In the genomic region with DNA sequence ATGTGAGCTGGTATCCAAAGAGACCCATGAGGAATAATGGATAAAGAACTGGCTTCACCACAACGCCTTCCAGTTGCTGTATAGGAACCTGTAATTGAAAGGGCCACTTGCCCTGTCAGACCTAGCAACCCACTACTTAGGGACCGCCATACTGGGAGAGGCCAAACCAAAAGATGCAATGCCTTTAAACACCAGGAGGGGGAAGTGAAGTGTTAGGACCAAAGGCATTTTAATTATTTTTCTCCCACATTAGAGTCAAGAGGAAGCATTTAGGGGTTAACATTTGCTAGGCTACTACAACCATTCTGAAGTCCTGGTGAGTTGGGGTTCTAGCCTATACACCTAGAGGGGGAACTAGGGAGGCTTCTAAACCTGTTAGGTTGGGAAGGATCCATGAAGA, we compare ENCODE assay signal across 11 mouse cellular contexts. TPM values are rescaled to one million over a fixed set of nuclear protein-coding genes. Genes with fewer than 3 reads are reported as not detected.
A peak's percentile ranks its signal among the peaks of the same experiment; 100 is the strongest.
DNase-seq lines count a peak whose midpoint lies in the region; ATAC-seq and TF ChIP-seq lines count a peak whose summit lies in the region.
"Had no signal": no experiment of that assay in that cellular context is flagged by ENCODE, and none has a peak within 500 bp of the region (broad histone marks: within the 10 kb centered on the region; RNA-seq: fewer than 3 reads in every experiment).

No protein-coding gene starts in this region.

- TF ChIP-seq CTCF in liver, embryonic 14.5 days (IDR thresholded peaks at IDR 0.05; ENCODE audit: low read depth): peak; percentile 77
- peak; percentile 42; the same call in 1 of the 2 replicates for TF ChIP-seq CTCF in G1E (IDR thresholded peaks at IDR 0.05; ENCODE audit: low read depth, low read length)
- peak; percentile 16; the same call in 1 of the 2 replicates for TF ChIP-seq CTCF in cortical plate, adult 2 months (IDR thresholded peaks at IDR 0.05; ENCODE audit: extremely low read depth, insufficient read depth, low read length)

- H3K9ac ChIP-seq in liver, embryonic 14.5 days (replicated peaks): no peak overlapping the region
- H3K9ac ChIP-seq in liver, embryonic 12.5 days: no peak overlapping the region
- no peak overlapping the region for H3K9ac ChIP-seq in midbrain, embryonic 16.5 days (ENCODE audit: low read depth, low read length)
- H3K9ac ChIP-seq: hindbrain, embryonic 14.5 days had no signal

- no peak for TF ChIP-seq EP300 in liver, embryonic 14.5 days (IDR thresholded peaks at IDR 0.05; ENCODE audit: low read depth)

- no peak overlapping the region for H3K4me2 ChIP-seq in liver, embryonic 14.5 days (ENCODE audit: low read depth)
- H3K4me2 ChIP-seq in liver, embryonic 12.5 days: no peak overlapping the region
- H3K4me2 ChIP-seq in midbrain, embryonic 16.5 days (ENCODE audit: low read length): no peak overlapping the region
- H3K4me2 ChIP-seq: hindbrain, embryonic 14.5 days had no signal

- no peak overlapping the region for H3K27ac ChIP-seq in liver, embryonic 14.5 days
- H3K27ac ChIP-seq in liver, embryonic 12.5 days: no peak overlapping the region
- H3K27ac ChIP-seq in cortical plate, adult 2 months (ENCODE audit: insufficient read depth, low read length): no peak overlapping the region
- no peak overlapping the region for H3K27ac ChIP-seq in midbrain, embryonic 16.5 days (ENCODE audit: low read length)
- H3K27ac ChIP-seq: hindbrain, embryonic 14.5 days had no signal

- H3K9me3 ChIP-seq in liver, embryonic 14.5 days (ENCODE audit: control insufficient read depth, low read length): no peaks in the 10 kb centered on the region
- no peaks in the 10 kb centered on the region for H3K9me3 ChIP-seq in liver, embryonic 12.5 days (replicated peaks)
- no peaks in the 10 kb centered on the region for H3K9me3 ChIP-seq in G1E (replicated peaks)
- no peaks in the 10 kb centered on the region for H3K9me3 ChIP-seq in midbrain, embryonic 16.5 days (replicated peaks; ENCODE audit: control insufficient read depth, low read length, poor library complexity, severe bottlenecking)

- ATAC-seq in liver, embryonic 14.5 days (ENCODE audit: insufficient read depth): no peak
- no peak for ATAC-seq in liver, embryonic 12.5 days
- ATAC-seq in G1E (ENCODE audit: extremely low read depth, insufficient number of reproducible peaks, low FRiP score, poor library complexity, severe bottlenecking): no peak
- peak; percentile 74 for ATAC-seq in megakaryocyte progenitor cell, adult 5-6 weeks (replicated peaks; ENCODE audit: poor library complexity)
- no peak for ATAC-seq in megakaryocyte, adult 5-6 weeks (ENCODE audit: poor library complexity, severe bottlenecking)
- ATAC-seq in midbrain, embryonic 16.5 days: no peak

- no peaks in the 10 kb centered on the region for H3K27me3 ChIP-seq in liver, embryonic 14.5 days (ENCODE audit: control insufficient read depth, insufficient read depth, low read length)
- H3K27me3 ChIP-seq in liver, embryonic 12.5 days (replicated peaks): no peaks in the 10 kb centered on the region
- H3K27me3 ChIP-seq in G1E (ENCODE audit: insufficient read depth, low read length): peaks cover 15% of the 10 kb centered on the region
- H3K27me3 ChIP-seq in midbrain, embryonic 16.5 days (ENCODE audit: control insufficient read depth, insufficient read depth, low read depth, low read length): no peaks in the 10 kb centered on the region

- H3K4me3 ChIP-seq in liver, embryonic 14.5 days (ENCODE audit: insufficient read depth in 1 of 2, low read depth in 2 of 2, low read length in 2 of 2): no peak overlapping the region
- no peak overlapping the region for H3K4me3 ChIP-seq in liver, embryonic 12.5 days
- no peak overlapping the region for H3K4me3 ChIP-seq in G1E (ENCODE audit: low read depth, low read length)
- no peak overlapping the region for H3K4me3 ChIP-seq in cortical plate, adult 2 months (ENCODE audit: insufficient read depth, low read length)
- no peak overlapping the region for H3K4me3 ChIP-seq in midbrain, embryonic 16.5 days (ENCODE audit: low read depth, low read length)

- 33% methylated on average over 2 of the region's 2 CpGs for WGBS in liver, embryonic 14.5 days (ENCODE audit: insufficient replicate concordance)
- WGBS in liver, embryonic 12.5 days (ENCODE audit: insufficient replicate concordance): 44% methylated on average over 2 of the region's 2 CpGs
- 78% methylated on average over 2 of the region's 2 CpGs for whole genome bisulfite sequencing in midbrain, embryonic 16.5 days

- no peak for DNase-seq in liver, embryonic 14.5 days (ENCODE audit: low read depth in 3 of 3, low spot score in 3 of 3)
- DNase-seq in G1E (ENCODE audit: low spot score): no peak
- DNase-seq in layer of hippocampus, postnatal 10 days (ENCODE audit: low spot score in 2 of 2): no peak
- DNase-seq: cerebellum, postnatal 25 days; left cerebral cortex, postnatal 4 days had no signal

- no peaks in the 10 kb centered on the region for H3K36me3 ChIP-seq in liver, embryonic 14.5 days (replicated peaks; ENCODE audit: control insufficient read depth, insufficient read depth, low read depth)
- no peaks in the 10 kb centered on the region for H3K36me3 ChIP-seq in liver, embryonic 12.5 days
- no peaks in the 10 kb centered on the region for H3K36me3 ChIP-seq in G1E (replicated peaks)
- H3K36me3 ChIP-seq in midbrain, embryonic 16.5 days (ENCODE audit: control insufficient read depth, insufficient read depth, low read length): no peaks in the 10 kb centered on the region

- no peak for TF ChIP-seq POLR2A in cortical plate, adult 2 months (IDR thresholded peaks at IDR 0.05; ENCODE audit: extremely low read depth, insufficient read depth, low read length)

- peaks cover 10 to 21% of the 10 kb centered on the region in 2 experiments for H3K4me1 ChIP-seq in liver, embryonic 14.5 days (replicated peaks; ENCODE audit: control insufficient read depth in 2 of 2, insufficient read depth in 2 of 2, low read length in 1 of 2)
- peaks cover 27% of the 10 kb centered on the region for H3K4me1 ChIP-seq in liver, embryonic 12.5 days
- peaks cover 34% of the 10 kb centered on the region for H3K4me1 ChIP-seq in G1E (ENCODE audit: insufficient read depth, low read depth, low read length)
- no peaks in the 10 kb centered on the region for H3K4me1 ChIP-seq in cortical plate, adult 2 months (ENCODE audit: control insufficient read depth, insufficient read depth, low read length)
- H3K4me1 ChIP-seq in midbrain, embryonic 16.5 days (ENCODE audit: control insufficient read depth, insufficient read depth, low read length): peaks cover 8% of the 10 kb centered on the region

RNA-seq across cellular contexts. Expression of a gene that starts 36.0 kb away (rescaled TPM):
- polyA plus RNA-seq in liver, embryonic 14.5 days (2012; rRNA removed): 0.05 and 0.09 TPM in 2 replicates
- not detected in 2 replicates for polyA plus RNA-seq in liver, embryonic 14.5 days (2014; fragmentation: Nextera tagmentation; extraction: Ambion mirVana)
- polyA plus RNA-seq in liver, embryonic 12.5 days (2016; fragmentation: Nextera tagmentation; extraction: Ambion mirVana): 0.24 TPM in 1 of 2 replicates, not detected in the other
- not detected in 2 replicates for total RNA-seq in G1E (2014; fragmentation: Nextera tagmentation)
- 0.16 TPM in 1 of 2 replicates, not detected in the other for total RNA-seq in G1E (2017)
- polyA plus RNA-seq in G1E (2012): not detected in 2 replicates
- polyA plus RNA-seq in cortical plate, adult 2 months (2012; rRNA removed): 0.08 and 0.11 TPM in 2 replicates
- total RNA-seq in megakaryocyte progenitor cell, adult 5-6 weeks (2015): 1.8 and 3.0 TPM in 2 replicates
- 1.3 TPM in 2 replicates for total RNA-seq in megakaryocyte progenitor cell, adult 5-6 weeks (2017)
- not detected for total RNA-seq in layer of hippocampus, postnatal 10 days (2021)
- 0.18 and 0.59 TPM in 2 replicates for total RNA-seq in megakaryocyte, adult 5-6 weeks (2015)
- total RNA-seq in megakaryocyte, adult 5-6 weeks (2017): not detected in 2 replicates
- polyA plus RNA-seq in midbrain, embryonic 16.5 days (2015; fragmentation: Nextera tagmentation; extraction: Ambion mirVana): not detected in 2 replicates
- total RNA-seq: left cerebral cortex, postnatal 4 days had no signal
- polyA plus RNA-seq: hindbrain, embryonic 14.5 days had no signal

Comparison
In these comparisons a context has a peak if more than half of its experiments do, and no peak if none do; other contexts are left out.
1. CTCF ChIP-seq: peak in every context shown above with its lines; median percentile 77 in liver, embryonic 14.5 days; 42 in G1E; 16 in cortical plate, adult 2 months.